Mouse (Mus musculus) MEL (cell line): Measurements from ENCODE around the gene Dus1l.

Experiments used
- BHLHE40 ChIP-seq: IDR thresholded peaks from 2 replicates; pipeline ENCODE4 v1.6.1; 2012; ENCODE audit warnings: low read depth, mild to moderate bottlenecking, inconsistent platforms, low read length, improper control_type of control experiment, borderline replicate concordance
- EP300 ChIP-seq, 2 experiments: IDR thresholded peaks; 2 replicates each; pipeline ENCODE4 v1.6.1; 2011; ENCODE audit warnings: improper control_type of control experiment in 2 of 2, low read length in 2 of 2, low read depth in 1 of 2, mild to moderate bottlenecking in 1 of 2

GRCm38 (mm10) chr11:120740981-120741380 lies 55.2 kb downstream of the Dus1l start:
- TF ChIP-seq EP300 (IDR thresholded peaks at IDR 0.05; ENCODE audit: low read depth in 1 of 2, low read length in 2 of 2) (no peak), BHLHE40 (no peak)
